Mouse (Mus musculus) limb, embryonic 12.5 days (tissue): Measurements from ENCODE around the gene Sox9. TPM values are rescaled to one million over a fixed set of nuclear protein-coding genes. Genes with fewer than 3 reads are reported as not detected.

ENCODE experiments used
- ATAC-seq: fragments of 200-750 bp; cut with Nextera tagmentation; 2 replicates; pipeline ENCODE4 v1.8.0; 2017; ENCODE audit warnings: low read depth, moderate TSS enrichment; ENCODE audit not compliant: insufficient number of reproducible peaks, insufficient read depth, low FRiP score, low TSS enrichment
- H3K27ac ChIP-seq: fragments of 300-500 bp; sonication (generic); 2 replicates; pipeline ENCODE4 v1.5.1; 2016; ENCODE audit warnings: mild to moderate bottlenecking, moderate library complexity
- H3K27me3 ChIP-seq: fragments of 300-500 bp; sonication (generic); 2 replicates; pipeline ENCODE4 v1.6.1; 2016; ENCODE audit warnings: mild to moderate bottlenecking, moderate library complexity
- H3K36me3 ChIP-seq: fragments of 300-500 bp; sonication (generic); 2 replicates; pipeline ENCODE4 v1.6.1; 2016; ENCODE audit warnings: mild to moderate bottlenecking, moderate library complexity
- H3K4me1 ChIP-seq: fragments of 300-500 bp; sonication (generic); replicated peaks from 2 replicates; pipeline ENCODE4 v1.6.1; 2016
- H3K4me2 ChIP-seq: fragments of 300-500 bp; sonication (generic); 2 replicates; pipeline ENCODE4 v1.6.1; 2016; ENCODE audit warnings: mild to moderate bottlenecking, moderate library complexity
- H3K4me3 ChIP-seq: fragments of 300-500 bp; sonication (generic); replicated peaks from 2 replicates; pipeline ENCODE4 v1.5.1; 2016; ENCODE audit warnings: mild to moderate bottlenecking
- H3K9ac ChIP-seq: fragments of 300-500 bp; sonication (generic); replicated peaks from 2 replicates; pipeline ENCODE4 v1.6.1; 2016; ENCODE audit warnings: mild to moderate bottlenecking, moderate library complexity
- H3K9me3 ChIP-seq: fragments of 300-500 bp; sonication (generic); 2 replicates; pipeline ENCODE4 v1.6.1; 2016; ENCODE audit warnings: mild to moderate bottlenecking, moderate library complexity
- whole genome bisulfite sequencing: fragments of 180-500 bp; shearing (Covaris S2); methylation state at CpG from one replicate; pipeline ENCODE4 v1.1.7; 2016; 5-methylcytosine and 5-hydroxymethylcytosine counted together
- polyA plus RNA-seq: library from polyadenylated mRNA; unstranded; fragments of >200 nt; fragmentation: Nextera tagmentation; extraction: Ambion mirVana; gene quantifications from 2 replicates; pipeline ENCODE4 v1.2.1, GENCODE M21; 2016

The Sox9 gene
- polyA plus RNA-seq, 1 experiment from 2014 or later = 245 TPM

DNA sequence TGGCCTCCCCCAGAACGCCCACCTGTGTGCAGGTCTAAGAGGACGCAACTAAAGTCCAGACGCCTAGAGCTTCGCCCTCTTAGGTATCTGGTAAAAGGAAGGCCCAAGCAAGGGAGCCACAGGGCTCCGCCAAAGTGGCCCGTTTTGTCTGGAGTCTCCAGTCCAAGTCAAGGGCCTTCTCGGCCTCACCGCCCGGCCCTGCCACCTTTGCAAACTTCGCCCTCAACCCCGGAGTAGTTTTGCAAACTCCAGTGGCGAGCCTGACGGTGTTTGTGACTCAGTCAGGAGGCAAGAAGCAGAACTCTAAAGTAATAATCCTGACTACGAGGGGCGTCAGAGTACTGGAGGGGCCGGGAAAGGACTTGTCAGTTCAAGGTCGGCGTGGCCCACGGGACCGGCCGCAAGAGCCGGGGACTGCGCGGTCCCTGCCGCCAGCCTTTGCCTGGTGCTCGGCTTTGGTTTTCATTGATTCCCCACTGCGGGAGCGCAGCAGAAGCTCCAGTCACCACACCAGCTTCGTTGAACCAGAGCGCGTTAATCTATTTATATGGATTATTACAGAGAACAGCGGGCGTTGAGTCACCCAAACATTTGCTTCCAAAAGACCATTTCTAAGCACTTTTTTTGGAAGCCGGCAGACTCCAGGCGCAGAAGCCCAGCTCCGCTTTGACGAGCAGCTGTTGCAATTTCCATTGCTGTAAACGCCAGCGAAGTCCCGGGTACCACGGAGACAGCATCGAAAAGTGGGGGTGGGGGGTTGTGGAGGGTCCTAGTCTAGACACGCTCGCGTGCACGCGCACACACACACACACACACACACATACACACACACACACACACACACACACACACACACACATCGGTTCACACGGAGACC lies 751 bp upstream of the Sox9 start:
- peaks cover 43% of the 10 kb centered on the region for H3K4me1 ChIP-seq
- H3K27me3 ChIP-seq = peaks cover 28% of the 10 kb centered on the region
- no peaks in the 10 kb centered on the region for H3K9me3 ChIP-seq
- peak overlapping the region; percentile 86 for H3K4me3 ChIP-seq
- under 1% methylated on average over 42 of the region's 49 CpGs for WGBS
- peaks cover 17% of the 10 kb centered on the region for H3K36me3 ChIP-seq
- peak overlapping the region; percentile 97 for H3K27ac ChIP-seq
- peak overlapping the region; percentile 72 for H3K9ac ChIP-seq
- peak; percentile 33 for ATAC-seq
- H3K4me2 ChIP-seq = peak overlapping the region; percentile 94

DNA sequence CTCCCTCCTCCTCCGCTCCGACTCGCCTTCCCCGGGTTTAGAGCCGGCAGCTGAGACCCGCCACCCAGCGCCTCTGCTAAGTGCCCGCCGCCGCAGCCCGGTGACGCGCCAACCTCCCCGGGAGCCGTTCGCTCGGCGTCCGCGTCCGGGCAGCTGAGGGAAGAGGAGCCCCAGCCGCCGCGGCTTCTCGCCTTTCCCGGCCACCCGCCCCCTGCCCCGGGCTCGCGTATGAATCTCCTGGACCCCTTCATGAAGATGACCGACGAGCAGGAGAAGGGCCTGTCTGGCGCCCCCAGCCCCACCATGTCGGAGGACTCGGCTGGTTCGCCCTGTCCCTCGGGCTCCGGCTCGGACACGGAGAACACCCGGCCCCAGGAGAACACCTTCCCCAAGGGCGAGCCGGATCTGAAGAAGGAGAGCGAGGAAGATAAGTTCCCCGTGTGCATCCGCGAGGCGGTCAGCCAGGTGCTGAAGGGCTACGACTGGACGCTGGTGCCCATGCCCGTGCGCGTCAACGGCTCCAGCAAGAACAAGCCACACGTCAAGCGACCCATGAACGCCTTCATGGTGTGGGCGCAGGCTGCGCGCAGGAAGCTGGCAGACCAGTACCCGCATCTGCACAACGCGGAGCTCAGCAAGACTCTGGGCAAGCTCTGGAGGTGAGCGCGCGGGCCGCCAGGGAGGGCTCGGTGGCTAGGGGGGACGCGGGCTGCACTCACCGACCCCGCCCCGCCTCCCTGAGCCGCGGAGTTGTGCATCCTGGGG lies 515 bp downstream of the Sox9 start:
- peak; percentile 16; the same call in 1 of the 2 replicates for ATAC-seq
- H3K4me3 ChIP-seq = peak overlapping the region; percentile 86
- H3K4me1 ChIP-seq = peaks cover 44% of the 10 kb centered on the region
- H3K4me2 ChIP-seq = peak overlapping the region; percentile 94
- WGBS = under 1% methylated on average over 75 of the region's 75 CpGs
- no peaks in the 10 kb centered on the region for H3K9me3 ChIP-seq
- H3K27ac ChIP-seq = peak overlapping the region; percentile 99
- peak overlapping the region; percentile 97 for H3K9ac ChIP-seq
- H3K27me3 ChIP-seq = peaks cover 16% of the 10 kb centered on the region
- H3K36me3 ChIP-seq = peaks cover 17% of the 10 kb centered on the region

DNA sequence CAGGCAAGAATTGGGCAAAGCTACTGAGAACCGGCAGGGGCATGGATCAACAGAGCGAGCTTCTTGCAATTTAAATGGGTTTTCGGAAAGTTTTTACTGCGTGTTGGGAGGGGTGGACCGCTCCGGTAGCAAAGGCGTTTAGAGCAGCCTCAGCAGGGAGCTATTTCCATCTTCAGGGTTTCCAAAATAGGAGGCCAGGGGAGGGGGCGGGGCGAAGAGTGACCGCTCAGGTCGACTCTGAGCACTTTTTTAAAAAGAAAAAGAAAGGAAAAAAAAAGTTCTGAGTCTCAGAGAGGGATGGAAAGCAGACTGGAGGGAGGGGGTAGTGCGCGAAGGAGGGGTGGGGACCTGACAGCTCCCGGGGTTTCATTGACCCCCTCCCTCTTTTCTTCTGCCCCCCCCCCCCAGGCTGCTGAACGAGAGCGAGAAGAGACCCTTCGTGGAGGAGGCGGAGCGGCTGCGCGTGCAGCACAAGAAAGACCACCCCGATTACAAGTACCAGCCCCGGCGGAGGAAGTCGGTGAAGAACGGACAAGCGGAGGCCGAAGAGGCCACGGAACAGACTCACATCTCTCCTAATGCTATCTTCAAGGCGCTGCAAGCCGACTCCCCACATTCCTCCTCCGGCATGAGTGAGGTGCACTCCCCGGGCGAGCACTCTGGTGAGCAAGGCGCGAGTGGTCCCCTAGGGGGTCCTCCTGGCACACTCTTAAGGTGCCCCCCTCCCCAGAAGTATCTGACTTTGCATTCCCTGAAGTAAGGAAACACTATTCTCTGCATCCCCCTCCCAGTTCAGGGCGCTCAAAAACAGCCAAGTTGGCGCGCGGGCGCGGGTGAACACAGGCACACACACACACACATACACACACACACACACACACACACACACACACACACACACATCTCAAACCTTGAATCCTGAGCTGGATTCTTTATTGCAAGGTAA lies 1.6 kb downstream of the Sox9 start:
- no peaks in the 10 kb centered on the region for H3K9me3 ChIP-seq
- under 1% methylated on average over 40 of the region's 42 CpGs for WGBS

DNA sequence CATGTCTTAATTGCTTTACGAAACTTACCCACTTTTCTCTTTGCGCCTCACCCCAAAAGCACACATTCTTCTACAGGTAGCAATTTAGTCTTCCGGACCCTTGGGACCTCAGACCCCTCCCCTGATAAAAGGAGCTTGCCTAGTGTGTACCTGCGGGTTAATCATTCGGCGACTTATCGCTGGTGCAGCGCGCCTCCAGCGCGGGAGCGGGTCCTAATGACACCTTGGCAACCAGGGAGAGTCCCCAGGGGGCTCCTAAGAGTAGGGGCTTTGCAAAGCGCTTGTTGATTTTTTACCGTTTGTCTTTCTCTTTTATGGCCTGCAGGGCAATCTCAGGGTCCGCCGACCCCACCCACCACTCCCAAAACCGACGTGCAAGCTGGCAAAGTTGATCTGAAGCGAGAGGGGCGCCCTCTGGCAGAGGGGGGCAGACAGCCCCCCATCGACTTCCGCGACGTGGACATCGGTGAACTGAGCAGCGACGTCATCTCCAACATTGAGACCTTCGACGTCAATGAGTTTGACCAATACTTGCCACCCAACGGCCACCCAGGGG lies 2.4 kb downstream of the Sox9 start:
- 2% methylated on average over 30 of the region's 30 CpGs for WGBS
- Histone ChIP-seq H3K4me1 (peaks cover 38% of the 10 kb centered on the region), H3K27ac (peak overlapping the region; percentile 99), H3K4me2 (peak overlapping the region; percentile 94), H3K9me3 (no peaks in the 10 kb centered on the region), H3K4me3 (peak overlapping the region; percentile 86), H3K36me3 (peaks cover 17% of the 10 kb centered on the region), H3K9ac (peak overlapping the region; percentile 97), H3K27me3 (peaks cover 4% of the 10 kb centered on the region; the same call in 1 of the 2 replicates)
- no peak for ATAC-seq

More for the DNA sequence above, 1.6 kb downstream of the Sox9 start:
- H3K4me2 ChIP-seq = peak overlapping the region; percentile 94
- peaks cover 10% of the 10 kb centered on the region; the same call in 1 of the 2 replicates for H3K27me3 ChIP-seq
- peak overlapping the region; percentile 86 for H3K4me3 ChIP-seq
- no peak for ATAC-seq
- H3K36me3 ChIP-seq = peaks cover 17% of the 10 kb centered on the region
- H3K27ac ChIP-seq = peak overlapping the region; percentile 99
- H3K4me1 ChIP-seq = peaks cover 43% of the 10 kb centered on the region
- peak overlapping the region; percentile 97 for H3K9ac ChIP-seq

DNA sequence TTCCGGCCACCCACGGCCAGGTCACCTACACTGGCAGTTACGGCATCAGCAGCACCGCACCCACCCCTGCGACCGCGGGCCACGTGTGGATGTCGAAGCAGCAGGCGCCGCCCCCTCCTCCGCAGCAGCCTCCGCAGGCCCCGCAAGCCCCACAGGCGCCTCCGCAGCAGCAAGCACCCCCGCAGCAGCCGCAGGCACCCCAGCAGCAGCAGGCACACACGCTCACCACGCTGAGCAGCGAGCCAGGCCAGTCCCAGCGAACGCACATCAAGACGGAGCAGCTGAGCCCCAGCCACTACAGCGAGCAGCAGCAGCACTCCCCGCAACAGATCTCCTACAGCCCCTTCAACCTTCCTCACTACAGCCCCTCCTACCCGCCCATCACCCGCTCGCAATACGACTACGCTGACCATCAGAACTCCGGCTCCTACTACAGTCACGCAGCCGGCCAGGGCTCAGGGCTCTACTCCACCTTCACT lies 2.9 kb downstream of the Sox9 start:
- H3K27ac ChIP-seq = peak overlapping the region; percentile 99
- H3K4me2 ChIP-seq = peak overlapping the region; percentile 94
- under 1% methylated on average over 34 of the region's 34 CpGs for WGBS
- H3K4me1 ChIP-seq = peaks cover 34% of the 10 kb centered on the region
- peaks cover 4% of the 10 kb centered on the region; the same call in 1 of the 2 replicates for H3K27me3 ChIP-seq
- H3K36me3 ChIP-seq = peaks cover 17% of the 10 kb centered on the region
- no peaks in the 10 kb centered on the region for H3K9me3 ChIP-seq
- peak overlapping the region; percentile 86 for H3K4me3 ChIP-seq
- ATAC-seq = no peak
- peak overlapping the region; percentile 97 for H3K9ac ChIP-seq

DNA sequence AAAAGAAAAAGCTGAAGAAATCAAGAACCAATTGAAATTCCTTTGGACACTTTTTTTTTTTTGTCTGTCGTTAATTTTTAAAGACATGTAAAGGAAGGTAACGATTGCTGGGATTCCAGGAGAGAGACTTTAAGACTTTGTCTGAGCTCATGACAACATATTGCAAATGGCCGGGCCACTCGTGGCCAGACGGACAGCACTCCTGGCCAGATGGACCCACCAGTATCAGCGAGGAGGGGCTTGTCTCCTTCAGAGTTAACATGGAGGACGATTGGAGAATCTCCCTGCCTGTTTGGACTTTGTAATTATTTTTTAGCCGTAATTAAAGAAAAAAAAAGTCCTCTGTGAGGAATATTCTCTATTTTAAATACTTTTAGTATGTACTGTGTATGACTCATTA lies 3.6 kb downstream of the Sox9 start:
- H3K4me1 ChIP-seq = peaks cover 34% of the 10 kb centered on the region

DNA sequence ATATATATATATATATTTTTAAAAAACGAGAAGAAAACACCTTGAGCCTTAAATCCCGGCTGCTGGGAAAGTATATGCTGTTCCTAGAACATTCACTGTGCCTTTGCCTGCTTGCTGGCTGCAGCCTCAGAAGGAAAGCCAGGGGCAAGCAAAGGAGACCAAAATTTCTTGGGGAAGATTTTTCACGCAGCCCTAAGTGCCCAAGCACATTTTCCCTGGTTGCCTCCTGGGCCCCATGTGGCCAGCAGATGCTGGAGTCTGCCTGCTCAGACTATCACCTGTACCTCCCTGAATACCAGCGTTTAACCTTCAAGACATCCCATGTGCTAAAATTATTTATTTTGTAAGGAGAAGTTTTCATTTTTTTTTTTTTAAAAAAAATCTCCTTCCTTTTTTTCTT lies 4.4 kb downstream of the Sox9 start:
- 22% methylated on average over 4 of the region's 4 CpGs for WGBS
- no peak overlapping the region for H3K27ac ChIP-seq
- peaks cover 17% of the 10 kb centered on the region for H3K36me3 ChIP-seq
- peak overlapping the region; percentile 94 for H3K4me2 ChIP-seq
- H3K4me1 ChIP-seq = peaks cover 31% of the 10 kb centered on the region
- H3K4me3 ChIP-seq = peak overlapping the region; percentile 35
- H3K9me3 ChIP-seq = no peaks in the 10 kb centered on the region
- ATAC-seq = no peak
- H3K27me3 ChIP-seq = peaks cover 4% of the 10 kb centered on the region; the same call in 1 of the 2 replicates
- H3K9ac ChIP-seq = peak overlapping the region; percentile 46

More for the DNA sequence above, 3.6 kb downstream of the Sox9 start:
- Histone ChIP-seq H3K27ac (no peak overlapping the region), H3K27me3 (peaks cover 4% of the 10 kb centered on the region; the same call in 1 of the 2 replicates), H3K9ac (peak overlapping the region; percentile 97), H3K4me3 (peak overlapping the region; percentile 86), H3K9me3 (no peaks in the 10 kb centered on the region), H3K36me3 (peaks cover 17% of the 10 kb centered on the region), H3K4me2 (peak overlapping the region; percentile 94)
- ATAC-seq = no peak
- WGBS = 10% methylated on average over 8 of the region's 8 CpGs

DNA sequence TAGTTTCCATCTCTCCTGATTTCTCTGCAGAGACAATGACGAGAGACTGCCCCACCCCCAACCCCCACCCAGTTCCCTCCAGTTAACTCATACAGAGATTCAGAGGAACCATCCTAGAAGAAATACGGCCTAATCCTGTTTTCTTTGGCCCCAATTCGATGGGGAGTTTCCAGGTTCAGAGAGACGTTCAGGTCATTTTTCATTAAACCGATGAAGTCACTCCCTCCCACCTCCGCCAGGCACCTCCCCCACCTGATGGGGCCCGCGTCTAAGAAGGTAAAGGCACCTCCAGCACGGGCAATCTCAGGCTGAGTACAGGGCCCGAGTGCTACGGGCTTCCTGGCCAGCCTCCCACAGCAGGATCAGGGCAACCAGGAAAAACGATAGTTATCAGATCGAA lies 6.3 kb downstream of the Sox9 start:
- Histone ChIP-seq H3K27ac (no peak overlapping the region), H3K4me1 (peaks cover 31% of the 10 kb centered on the region), H3K36me3 (peaks cover 17% of the 10 kb centered on the region), H3K9me3 (0 out of 2 replicates have a peak, but pooled peaks cover 4% of the 10 kb centered on the region), H3K4me2 (no peak overlapping the region), H3K4me3 (no peak overlapping the region), H3K9ac (no peak overlapping the region), H3K27me3 (peaks cover 4% of the 10 kb centered on the region; the same call in 1 of the 2 replicates)
- WGBS = 11% methylated on average over 13 of the region's 13 CpGs
- peak; percentile 34; the same call in 1 of the 2 replicates for ATAC-seq

DNA sequence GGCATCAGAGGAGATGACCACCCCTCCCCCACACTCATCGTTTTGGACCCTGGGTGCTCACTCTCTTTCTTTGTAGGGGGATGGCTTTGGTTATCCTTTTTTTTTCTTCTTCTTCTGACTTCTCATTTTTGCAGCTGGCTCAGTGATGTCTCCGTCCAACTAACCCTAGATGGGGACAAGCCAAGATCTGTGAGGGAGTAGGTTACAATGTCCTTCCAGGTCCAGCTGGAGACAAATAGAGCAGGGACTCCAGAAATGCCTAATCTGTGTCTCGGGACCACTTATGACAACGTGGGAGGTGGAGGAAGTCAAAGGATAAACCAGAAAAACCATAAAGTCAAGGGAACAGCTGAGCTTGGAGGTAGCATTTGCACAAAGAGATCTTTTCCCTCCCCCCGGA lies 14.4 kb downstream of the Sox9 start:
- WGBS = 88% methylated on average over 5 of the region's 5 CpGs
- Histone ChIP-seq H3K9ac (no peak overlapping the region), H3K36me3 (no peaks in the 10 kb centered on the region), H3K27me3 (no peaks in the 10 kb centered on the region), H3K4me3 (no peak overlapping the region), H3K9me3 (0 out of 2 replicates have a peak, but pooled peaks cover 4% of the 10 kb centered on the region), H3K4me1 (peaks cover 10% of the 10 kb centered on the region; the same call in 1 of the 2 replicates), H3K4me2 (no peak overlapping the region), H3K27ac (no peak overlapping the region)
- ATAC-seq = no peak

DNA sequence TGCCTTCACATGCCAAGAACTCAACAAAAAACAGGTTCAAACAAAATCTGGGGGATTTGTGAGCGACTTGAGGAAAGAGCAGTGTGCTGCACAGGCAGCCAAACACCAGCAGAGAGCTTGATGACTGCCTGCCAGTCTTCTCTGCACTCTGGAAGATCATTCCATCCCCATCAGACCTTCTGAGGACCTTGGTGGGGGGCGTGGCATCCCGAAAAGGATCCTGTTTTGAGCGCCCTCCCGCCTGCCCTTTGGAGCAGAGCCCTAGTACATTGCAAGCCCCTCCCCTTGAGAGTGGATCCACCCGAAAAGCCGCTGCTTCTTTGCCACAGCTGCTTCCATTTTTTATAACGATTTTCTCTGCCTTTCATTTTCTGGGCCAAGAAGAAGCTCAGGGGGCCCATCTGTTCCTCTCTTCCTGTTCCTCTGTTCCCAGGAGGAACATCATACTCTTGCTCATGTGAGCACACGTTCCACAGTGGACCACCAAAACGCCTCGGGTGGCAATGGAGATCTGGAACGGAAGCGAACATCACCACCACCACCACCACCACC lies 16.9 kb downstream of the Sox9 start:
- ATAC-seq = no peak
- H3K4me1 ChIP-seq = peaks cover 12% of the 10 kb centered on the region; the same call in 1 of the 2 replicates
- no peak overlapping the region for H3K4me3 ChIP-seq
- WGBS = 51% methylated on average over 13 of the region's 13 CpGs
- no peak overlapping the region for H3K27ac ChIP-seq
- no peak overlapping the region for H3K9ac ChIP-seq
- no peaks in the 10 kb centered on the region for H3K27me3 ChIP-seq
- no peak overlapping the region for H3K4me2 ChIP-seq
- no peaks in the 10 kb centered on the region for H3K9me3 ChIP-seq
- H3K36me3 ChIP-seq = no peaks in the 10 kb centered on the region
